Mouse (Mus musculus): Measurements from ENCODE around the gene Zfp983. TPM values are rescaled to one million over a fixed set of nuclear protein-coding genes. Genes with fewer than 3 reads are reported as not detected.

The Zfp983 gene
- 1.8 and 2.4 TPM in 2 replicates for polyA plus RNA-seq (2021; fragmentation: Nextera tagmentation)
- long read RNA-seq, experiment 1, partial matches to known transcripts = 3 of 13 reads
- long read RNA-seq, experiment 1, other reads (novel, unspliced or antisense) = 9 of 13 reads
- long read RNA-seq, experiment 2, partial matches to known transcripts = 4 of 32 reads
- long read RNA-seq, experiment 2, other reads (novel, unspliced or antisense) = 28 of 32 reads

GRCm38 (mm10) chr17:21650364-21650907, at the start of gene Zfp983:
Gene Zfp983, plus strand, starts transcription at chr17:21650624.

DNA sequence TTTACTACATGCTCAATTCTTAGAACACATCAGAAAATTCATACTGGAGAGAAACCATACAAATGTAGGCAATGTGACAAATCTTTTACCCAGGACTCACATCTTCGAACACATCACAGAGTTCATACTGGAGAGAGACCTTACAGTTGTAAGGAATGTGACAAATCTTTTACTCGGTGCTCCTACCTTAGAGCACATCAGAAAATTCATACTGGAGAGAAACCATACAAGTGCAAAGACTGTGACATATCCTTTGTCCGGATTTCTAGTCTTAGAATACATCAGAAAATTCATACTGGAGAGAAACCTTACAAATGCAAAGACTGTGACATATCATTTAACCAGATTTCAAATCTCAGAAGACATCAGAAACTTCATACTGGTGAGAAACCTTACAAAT, 41.1 kb downstream of the Zfp983 start, which contains the start of gene Gm10226:
Gene Gm10226, plus strand, starts transcription at position 301 of the 400 bp plus-strand sequence.

GRCm38 (mm10) chr17:21707343-21707996, 57.0 kb downstream of the Zfp983 start, which contains the start of gene Zfp760:
Gene Zfp760, plus strand, starts transcription at chr17:21707741.

Other genes with a start within 250 kb of the Zfp983 start
- gene Zfp54, start 227.4 kb upstream of the Zfp983 start, polyA plus RNA-seq (2021; fragmentation: Nextera tagmentation) = 0.72 and 1.0 TPM in 2 replicates
- gene Zfp51, start 200.2 kb upstream of the Zfp983 start, polyA plus RNA-seq (2021; fragmentation: Nextera tagmentation) = 3.2 and 4.1 TPM in 2 replicates
- gene Zfp53, start 161.6 kb upstream of the Zfp983 start, polyA plus RNA-seq (2021; fragmentation: Nextera tagmentation) = 2.9 and 3.2 TPM in 2 replicates
- 1.1 TPM in 2 replicates for gene Zfp52, start 115.1 kb upstream of the Zfp983 start, polyA plus RNA-seq (2021; fragmentation: Nextera tagmentation)
- gene Zfp948, start 83.6 kb upstream of the Zfp983 start, polyA plus RNA-seq (2021; fragmentation: Nextera tagmentation) = 3.4 and 4.3 TPM in 2 replicates
- 2.2 and 3.1 TPM in 2 replicates for gene Gm10226, start 41.2 kb downstream of the Zfp983 start, polyA plus RNA-seq (2021; fragmentation: Nextera tagmentation)
- gene Zfp760, start 57.1 kb downstream of the Zfp983 start, polyA plus RNA-seq (2021; fragmentation: Nextera tagmentation) = 1.4 and 1.5 TPM in 2 replicates
- gene Zfp229, start 80.2 kb downstream of the Zfp983 start, polyA plus RNA-seq (2021; fragmentation: Nextera tagmentation) = 0.88 and 0.90 TPM in 2 replicates
- 0.13 and 0.16 TPM in 2 replicates for gene Zfp820, start 195.1 kb downstream of the Zfp983 start, polyA plus RNA-seq (2021; fragmentation: Nextera tagmentation)